Mouse (Mus musculus) CH12.LX (cell line): Measurements from ENCODE around the gene Sertad1. TPM values are rescaled to one million over a fixed set of nuclear protein-coding genes. Genes with fewer than 3 reads are reported as not detected.
"Not testable (repeated sequence)": the region's sequence is repeated elsewhere in the genome, so short reads cannot be mapped to it uniquely, and the experiment has no call there.

ENCODE experiments used
- DNase-seq: peaks from one replicate; pipeline ENCODE4 v3.0.0-alpha.2; 2013; ENCODE audit errors: extremely low read depth
- H3K27ac ChIP-seq: 2 replicates; pipeline ENCODE4 v1.5.1; 2012; ENCODE audit warnings: low read depth, mild to moderate bottlenecking, control low read depth, moderate library complexity; ENCODE audit not compliant: insufficient read depth
- H3K27me3 ChIP-seq: replicated peaks from 2 replicates; pipeline ENCODE3; 2012; ENCODE audit warnings: inconsistent platforms
- H3K36me3 ChIP-seq, 2 experiments: replicated peaks in 1 of 2; 2 replicates each; pipeline versions ENCODE3 to v1.6.1; 2012; ENCODE audit warnings: inconsistent platforms in 1 of 2, low read length in 1 of 2, mild to moderate bottlenecking in 1 of 2, mixed read lengths in 1 of 2, moderate library complexity in 1 of 2; ENCODE audit not compliant: control insufficient read depth in 1 of 2, insufficient read depth in 1 of 2
- H3K4me1 ChIP-seq, 2 experiments: 2 replicates each; pipeline ENCODE4 v1.6.1; 2012; ENCODE audit warnings: inconsistent platforms in 1 of 2, moderate library complexity in 1 of 2; ENCODE audit not compliant: insufficient read depth in 2 of 2, control insufficient read depth in 1 of 2
- H3K4me2 ChIP-seq: 2 replicates; pipeline ENCODE4 v1.6.1; 2012; ENCODE audit warnings: low read depth, mild to moderate bottlenecking, control low read depth; ENCODE audit not compliant: poor library complexity, insufficient read depth, severe bottlenecking
- H3K4me3 ChIP-seq, 3 experiments: fragments of 150-350 bp in 1 of 3; sonication (generic) in 1 of 3; replicated peaks in 1 of 3; 2 replicates each; pipeline versions ENCODE3 to v1.5.1; 2011 to 2012; ENCODE audit warnings: low read depth in 2 of 3, low read length in 2 of 3, mild to moderate bottlenecking in 2 of 3, moderate library complexity in 2 of 3, control low read depth in 1 of 3, improper control_type of control experiment in 1 of 3, inconsistent platforms in 1 of 3, mixed read lengths in 1 of 3; ENCODE audit not compliant: poor library complexity in 1 of 3
- H3K79me2 ChIP-seq: replicated peaks from 2 replicates; pipeline ENCODE4 v1.6.1; 2012; ENCODE audit warnings: mild to moderate bottlenecking, moderate library complexity; ENCODE audit not compliant: control insufficient read depth, poor library complexity, insufficient read depth, severe bottlenecking; ENCODE audit errors: extremely low read depth
- H3K9ac ChIP-seq: 2 replicates; pipeline ENCODE4 v1.6.1; 2012; ENCODE audit warnings: low read depth, mild to moderate bottlenecking, control low read depth, moderate library complexity; ENCODE audit not compliant: insufficient read depth
- H3K9me3 ChIP-seq: replicated peaks from 2 replicates; pipeline ENCODE3; 2012; ENCODE audit warnings: low read length, inconsistent platforms, mixed read lengths
- ELF1 ChIP-seq: IDR thresholded peaks from 2 replicates; pipeline ENCODE4 v1.6.1; 2014; ENCODE audit warnings: low read depth, mild to moderate bottlenecking, inconsistent platforms, low read length, improper control_type of control experiment
- IRF4 ChIP-seq: IDR thresholded peaks from 2 replicates; pipeline ENCODE4 v1.6.1; 2014; ENCODE audit warnings: low read depth, mild to moderate bottlenecking, inconsistent platforms, low read length, improper control_type of control experiment
- JUN ChIP-seq: IDR thresholded peaks from 2 replicates; pipeline ENCODE4 v1.6.1; 2011; ENCODE audit warnings: low read depth, mild to moderate bottlenecking, low read length, improper control_type of control experiment, moderate library complexity; ENCODE audit not compliant: insufficient read depth
- JUND ChIP-seq: conservative IDR thresholded peaks from 2 replicates; pipeline ENCODE4 v1.6.1; 2011; ENCODE audit warnings: low read depth, low read length, improper control_type of control experiment
- MAFK ChIP-seq: IDR thresholded peaks from 2 replicates; pipeline ENCODE4 v1.6.1; 2011; ENCODE audit warnings: low read length, improper control_type of control experiment; ENCODE audit not compliant: insufficient replicate concordance
- MAZ ChIP-seq: IDR thresholded peaks from 2 replicates; pipeline ENCODE4 v1.6.1; 2012; ENCODE audit warnings: low read depth, mild to moderate bottlenecking, inconsistent platforms, low read length, improper control_type of control experiment, moderate library complexity
- MYC ChIP-seq: IDR thresholded peaks from 2 replicates; pipeline ENCODE4 v1.6.1; 2011; ENCODE audit warnings: low read depth, mild to moderate bottlenecking, improper control_type of control experiment, low read length
- NRF1 ChIP-seq: IDR thresholded peaks from 2 replicates; pipeline ENCODE4 v1.6.1; 2014; ENCODE audit warnings: low read depth, mild to moderate bottlenecking, inconsistent platforms, low read length, improper control_type of control experiment, moderate library complexity
- RAD21 ChIP-seq: IDR thresholded peaks from 2 replicates; pipeline ENCODE4 v1.6.1; 2011; ENCODE audit warnings: low read depth, mild to moderate bottlenecking, low read length, improper control_type of control experiment, moderate library complexity
- RCOR1 ChIP-seq: conservative IDR thresholded peaks from 2 replicates; pipeline ENCODE4 v1.6.1; 2012; ENCODE audit warnings: low read depth, mild to moderate bottlenecking, inconsistent platforms, low read length, improper control_type of control experiment
- SIN3A ChIP-seq: IDR thresholded peaks from 2 replicates; pipeline ENCODE4 v1.6.1; 2012; ENCODE audit warnings: low read length, improper control_type of control experiment, inconsistent platforms
- SMC3 ChIP-seq: IDR thresholded peaks from 2 replicates; pipeline ENCODE4 v1.6.1; 2011; ENCODE audit warnings: low read depth, low read length, improper control_type of control experiment
- TBP ChIP-seq: conservative IDR thresholded peaks from 2 replicates; pipeline ENCODE4 v1.6.1; 2011; ENCODE audit warnings: low read depth, low read length, improper control_type of control experiment
- USF2 ChIP-seq: conservative IDR thresholded peaks from 2 replicates; pipeline ENCODE4 v1.6.1; 2011; ENCODE audit warnings: low read depth, low read length, improper control_type of control experiment
- ZC3H11A ChIP-seq: IDR thresholded peaks from 2 replicates; pipeline ENCODE4 v1.6.1; 2012; ENCODE audit warnings: low read depth, mild to moderate bottlenecking, inconsistent platforms, low read length, improper control_type of control experiment
- ZKSCAN1 ChIP-seq: IDR thresholded peaks from 2 replicates; pipeline ENCODE4 v1.6.1; 2012; ENCODE audit warnings: low read depth, inconsistent platforms, low read length, improper control_type of control experiment, borderline replicate concordance
- ZNF384 ChIP-seq: IDR thresholded peaks from 2 replicates; pipeline ENCODE4 v1.6.1; 2012; ENCODE audit warnings: low read depth, low read length, improper control_type of control experiment, inconsistent platforms
- dilution Hi-C: fragments of 300-500 bp; cut with MboI; formaldehyde crosslinking; loops from 2 replicates; pipeline ENCODE4 v1.14.3; 2020; ENCODE audit warnings: low sequenced_read_pairs; ENCODE audit not compliant: extremely low pct_unique_long_range_greater_than_20kb, extremely low pct_ligation_motif_present
- in situ Hi-C: fragments of 300-500 bp; cut with MboI; formaldehyde crosslinking; loops from 3 replicates; pipeline ENCODE4 v1.14.3; 2019; ENCODE audit warnings: low sequenced_read_pairs, low pct_ligation_motif_present, low pct_unique_long_range_greater_than_20kb, mixed read lengths
- polyA plus RNA-seq: library from polyadenylated mRNA; unstranded; fragments of >175 nt; gene quantifications from 2 replicates; pipeline ENCODE4 v1.2.1, GENCODE M21; 2012; ENCODE audit warnings: low read depth; ENCODE audit not compliant: insufficient read length
- total RNA-seq, 2 experiments: library from RNA; depleted of rRNA; stranded (reverse); fragments of 300-350 nt in 1 of 2; fragments of >200 nt in 1 of 2; gene quantifications; 2 replicates each; pipeline ENCODE4 v1.2.3; 2012 to 2014

Sertad1 gene
- total and polyA plus RNA-seq, 3 experiments: 5.0 to 9.1 (median 8.3) TPM

- no peak overlapping the region for H3K9ac ChIP-seq
- no peaks in the 10 kb centered on the region for H3K79me2 ChIP-seq
- TF ChIP-seq SMC3 (no peak), ZC3H11A (no peak), ZKSCAN1 (no peak), JUND (no peak), JUN (no peak), USF2 (no peak), TBP (no peak), IRF4 (no peak), RAD21 (no peak)
- H3K9me3 ChIP-seq: no peaks in the 10 kb centered on the region
- H3K36me3 ChIP-seq: peaks cover 0 to 10% of the 10 kb centered on the region in 2 experiments
- H3K27ac ChIP-seq: no peak overlapping the region
- DNase-seq: no peak
- H3K4me3 ChIP-seq: no peak overlapping the region
- peaks cover 0 to 30% of the 10 kb centered on the region in 2 experiments for H3K4me1 ChIP-seq
- H3K27me3 ChIP-seq: no peaks in the 10 kb centered on the region
- no peak overlapping the region for H3K4me2 ChIP-seq
- in situ Hi-C loops: no loop called here
- dilution Hi-C loops: no loop called here
Measured at GRCm38 (mm10) chr7:27493022-27493421, 6.3 kb downstream of the Sertad1 start.

GRCm38 (mm10) chr7:27493450-27493849 lies 6.7 kb downstream of the Sertad1 start:
- Histone ChIP-seq H3K27ac (no peak overlapping the region), H3K4me1 (peaks cover 1 to 25% of the 10 kb centered on the region in 2 experiments), H3K27me3 (no peaks in the 10 kb centered on the region), H3K4me3 (no peak overlapping the region), H3K4me2 (no peak overlapping the region), H3K36me3 (peaks cover 0 to 10% of the 10 kb centered on the region in 2 experiments), H3K79me2 (no peaks in the 10 kb centered on the region), H3K9me3 (no peaks in the 10 kb centered on the region), H3K9ac (no peak overlapping the region)
- dilution Hi-C loops (no loop called here), in situ Hi-C loops (no loop called here)
- TF ChIP-seq MAZ: no peak
- no peak for TF ChIP-seq SIN3A
- TF ChIP-seq SMC3: no peak
- no peak for TF ChIP-seq ELF1
- no peak for TF ChIP-seq NRF1
- TF ChIP-seq MYC: no peak
- TF ChIP-seq ZNF384: no peak
- no peak for TF ChIP-seq RCOR1
- TF ChIP-seq MAFK: no peak
- no peak for DNase-seq

- H3K36me3 ChIP-seq, H3K4me3 ChIP-seq, H3K27me3 ChIP-seq, H3K79me2 ChIP-seq, DNase-seq, H3K9ac ChIP-seq, H3K9me3 ChIP-seq, H3K4me2 ChIP-seq, dilution Hi-C loops, H3K27ac ChIP-seq: not testable (repeated sequence)
- peaks cover 2 to 22% of the 10 kb centered on the region in 2 experiments for H3K4me1 ChIP-seq
- in situ Hi-C loops: loop anchor here (5.0 kb wide), 1 partner anchor 58 kb away; no protein-coding TSS in a partner anchor
Measured at GRCm38 (mm10) chr7:27494659-27495367, 8.1 kb downstream of the Sertad1 start.
